Mouse (Mus musculus) monocyte, adult 5-6 weeks (primary cell): ENCODE measurements around the gene Csnk2a2. TPM values are rescaled to one million over a fixed set of nuclear protein-coding genes. Genes with fewer than 3 reads are reported as not detected.
A peak's percentile ranks its signal among the peaks of the same experiment; 100 is the strongest.

ENCODE experiments used
- ATAC-seq: fragments of 153-309, 156-312 bp; replicated peaks from 2 replicates; pipeline ENCODE4 v1.8.0; 2017; ENCODE audit warnings: mild to moderate bottlenecking; ENCODE audit not compliant: low TSS enrichment, insufficient number of reproducible peaks, severe bottlenecking, poor library complexity, low FRiP score
- total RNA-seq: library from RNA; stranded (forward); fragments of 200-1000, 200-491, 200-594 nt; gene quantifications from 3 replicates; pipeline ENCODE4 v1.2.3, GENCODE M21; 2017

The Csnk2a2 gene
- total RNA-seq, 1 experiment from 2014 or later: 16.8 TPM

GRCm38 (mm10) chr8:95432471-95432870, 57.4 kb downstream of the Csnk2a2 start:
- no peak for ATAC-seq

DNA sequence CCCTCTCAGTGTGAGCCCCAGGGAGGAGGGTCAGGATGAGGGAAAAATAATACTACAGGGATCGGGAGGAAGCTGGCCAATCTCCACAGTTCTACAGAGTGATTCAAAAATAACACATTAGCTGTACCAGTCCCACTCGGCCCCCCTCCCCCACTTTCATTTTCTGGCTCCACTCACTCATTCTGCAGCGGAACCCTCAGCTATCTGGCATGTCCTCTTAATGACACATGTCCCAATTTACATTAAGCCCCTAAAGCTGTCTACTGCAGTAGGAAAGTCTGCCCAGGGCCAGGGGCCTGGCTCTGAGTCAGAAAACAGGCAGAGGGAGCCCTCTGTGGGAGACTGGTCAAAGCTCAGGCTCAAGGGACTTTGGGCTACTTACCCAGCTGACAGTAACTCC, 59.9 kb downstream of the Csnk2a2 start:
- no peak for ATAC-seq

DNA sequence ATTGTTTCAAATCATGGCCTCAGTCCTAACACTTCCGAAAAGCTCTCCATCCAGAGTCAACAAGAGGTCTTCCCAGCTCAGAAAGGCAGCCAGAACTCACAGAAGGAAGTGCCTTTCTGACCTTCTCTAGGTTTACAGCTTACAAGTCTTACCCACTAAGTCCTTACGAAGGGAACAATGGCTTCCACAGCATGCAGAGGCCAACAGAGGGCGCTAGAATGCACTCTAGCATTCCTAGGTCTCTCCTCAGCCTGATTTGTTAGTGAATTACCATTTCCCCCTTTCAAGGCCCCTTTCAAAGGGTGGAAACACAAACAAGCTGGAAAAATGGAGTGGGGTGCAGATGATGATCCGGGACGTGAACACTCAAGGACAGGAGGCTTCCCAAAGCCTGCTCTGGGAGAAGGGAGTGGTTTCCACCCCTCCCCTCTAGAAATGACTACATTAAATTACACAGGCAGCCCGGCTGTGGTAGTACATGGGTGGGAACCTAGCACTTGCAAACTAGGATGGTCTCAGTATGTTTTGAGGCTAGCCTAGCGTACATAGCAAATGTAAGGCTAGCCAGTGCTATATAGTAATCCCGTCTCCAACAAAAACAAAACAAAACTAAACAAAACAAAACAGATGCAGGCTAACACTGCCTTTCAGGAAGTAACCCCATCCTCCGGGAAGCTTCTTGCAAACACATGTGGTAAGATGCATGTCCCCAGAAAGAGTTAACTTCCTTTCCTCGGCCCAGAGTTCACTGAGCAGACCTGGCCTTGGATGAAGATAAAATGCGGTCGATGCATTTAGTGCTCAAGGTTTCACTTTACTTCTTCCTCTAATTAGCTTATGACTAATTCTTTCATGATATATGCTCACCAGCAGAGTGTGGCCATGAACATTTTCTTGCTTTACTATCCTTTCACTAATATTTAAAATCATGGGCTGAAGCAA, 62.0 kb downstream of the Csnk2a2 start:
- peak; percentile 73 for ATAC-seq

DNA sequence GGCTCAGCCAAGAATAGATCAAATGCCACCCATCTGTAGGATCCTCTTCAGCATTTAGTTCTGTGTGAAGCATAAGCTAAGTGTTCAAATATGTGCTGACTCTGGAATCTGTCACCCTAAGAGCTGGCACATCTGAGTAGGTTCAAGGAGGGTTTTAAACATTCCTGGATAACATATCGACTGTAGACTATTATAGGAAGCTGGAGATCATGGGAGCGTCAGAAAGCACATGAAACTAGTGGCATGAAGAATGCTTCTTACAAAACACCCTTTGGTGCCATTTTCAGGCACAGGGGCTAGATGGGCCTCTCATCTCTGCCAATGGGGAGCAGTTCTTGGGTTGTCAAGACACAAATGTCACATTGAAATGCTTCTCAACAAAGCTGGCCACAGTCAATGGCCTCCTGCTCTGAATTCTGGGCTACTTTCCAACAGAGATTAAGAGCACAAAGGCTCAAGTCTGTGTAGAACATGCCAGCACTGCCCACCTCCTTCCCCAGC, 63.0 kb downstream of the Csnk2a2 start:
- ATAC-seq: no peak

- ATAC-seq: no peak
Measured at GRCm38 (mm10) chr8:95424682-95425081, 65.2 kb downstream of the Csnk2a2 start.

- no peak for ATAC-seq
Measured at GRCm38 (mm10) chr8:95422193-95422810, 67.5 kb downstream of the Csnk2a2 start.

DNA sequence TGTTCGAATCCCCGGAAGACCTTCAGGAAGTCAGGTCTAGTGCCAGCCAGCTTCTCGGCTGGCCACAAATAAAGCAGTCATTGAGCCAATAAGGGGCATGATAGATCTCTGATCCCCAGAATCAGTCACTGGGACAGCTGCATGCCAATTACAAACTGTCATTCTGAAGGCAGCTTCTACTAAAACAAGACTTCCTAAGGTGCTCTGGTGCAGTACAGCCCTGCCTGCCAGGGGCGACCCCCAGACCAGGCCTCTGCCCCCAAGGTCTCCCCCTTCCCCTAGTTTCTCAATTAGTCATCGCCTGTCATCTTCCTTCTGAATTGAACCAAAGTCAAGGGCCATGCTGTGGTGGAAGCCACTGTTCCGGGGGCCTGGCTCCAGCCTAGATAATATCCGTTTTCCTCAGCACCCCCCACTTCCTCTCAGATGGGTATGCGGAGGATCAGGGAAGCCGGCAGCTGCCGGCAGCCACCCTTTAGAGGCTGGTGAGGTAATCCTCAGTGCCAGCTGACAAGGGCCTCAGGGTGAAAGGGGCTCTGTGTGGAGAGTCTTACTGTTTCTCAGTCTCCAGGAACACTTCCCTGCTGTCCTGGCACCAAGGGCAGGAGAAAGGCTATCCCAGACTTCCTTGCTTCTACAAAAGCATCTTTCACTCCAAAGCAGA, 78.4 kb downstream of the Csnk2a2 start:
- no peak for ATAC-seq

DNA sequence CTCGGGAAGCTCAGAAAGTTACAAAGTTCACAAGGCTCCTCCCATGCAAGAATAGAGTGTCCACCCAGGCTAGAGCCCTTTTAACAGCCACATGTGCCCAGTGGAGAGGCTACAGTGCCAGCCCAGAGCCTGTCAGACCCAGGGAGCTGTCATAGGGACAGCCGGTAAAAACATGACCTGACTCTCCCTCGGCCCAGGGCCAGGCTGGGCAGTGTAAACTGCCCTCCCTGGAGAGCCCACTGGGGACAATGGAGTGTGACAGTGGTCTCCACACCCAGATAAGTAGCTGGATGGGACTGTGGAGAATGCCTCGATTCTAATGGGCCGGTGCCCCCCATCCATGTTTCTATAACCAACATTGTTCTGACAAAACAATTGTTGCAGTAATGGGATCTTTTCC, 80.3 kb downstream of the Csnk2a2 start:
- no peak for ATAC-seq

DNA sequence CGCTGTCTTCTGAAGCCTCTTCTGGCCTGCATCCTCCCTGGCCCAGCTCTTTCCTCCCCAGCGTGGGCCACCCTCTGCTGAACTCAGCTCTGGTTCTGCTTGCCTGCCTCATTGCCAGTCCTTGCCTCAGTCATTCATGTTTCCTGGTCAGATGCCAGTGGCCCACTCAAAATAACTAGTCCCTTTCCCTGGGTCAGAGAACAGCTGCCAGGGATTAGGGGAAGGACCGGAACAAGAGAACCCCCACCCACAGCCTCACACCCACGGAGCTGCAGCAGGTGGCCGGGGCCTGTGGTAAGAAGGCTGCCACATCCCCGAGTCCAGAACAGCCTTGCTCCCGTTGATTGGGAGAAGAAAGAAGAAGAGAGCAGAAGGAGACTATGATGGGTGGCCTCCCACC, 88.7 kb downstream of the Csnk2a2 start:
- no peak for ATAC-seq

GRCm38 (mm10) chr8:95399131-95399530, 90.7 kb downstream of the Csnk2a2 start:
- ATAC-seq: 0 out of 2 replicates have a peak, but pooled peaks have one; percentile 23

DNA sequence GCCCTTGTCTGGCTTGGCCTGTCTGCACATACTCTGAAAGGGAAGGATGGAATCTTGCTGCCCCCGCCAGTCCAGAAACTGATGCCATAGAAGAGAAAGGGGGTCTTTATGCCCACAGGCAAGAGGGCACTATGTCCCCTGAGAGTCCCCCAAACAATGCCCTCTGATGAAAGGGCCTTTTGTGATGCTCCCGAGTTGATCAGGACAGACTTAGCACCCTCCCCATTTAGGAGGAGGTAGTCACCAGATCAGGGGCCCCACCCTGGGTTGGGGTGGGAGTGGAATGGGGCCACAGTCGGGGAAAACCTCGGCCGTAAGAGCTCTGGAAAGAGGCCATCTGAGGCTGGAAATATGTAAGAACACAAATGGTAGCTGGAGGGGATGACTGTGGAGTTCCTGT, 92.6 kb downstream of the Csnk2a2 start:
- ATAC-seq: no peak

GRCm38 (mm10) chr8:95396752-95397151, 93.1 kb downstream of the Csnk2a2 start:
- ATAC-seq: no peak

Other genes starting within 250 kb of the Csnk2a2 start
- 0.11 TPM in 1 of 3 replicates, not detected in the others for gene Cngb1, start 183.5 kb downstream of the Csnk2a2 start, total RNA-seq
- gene Tepp, start 179.5 kb downstream of the Csnk2a2 start, total RNA-seq: 2.5 TPM in 1 of 3 replicates, not detected in the others
- gene Zfp319, start 158.1 kb downstream of the Csnk2a2 start, total RNA-seq: 3.3 to 4.7 TPM (median 4.3 TPM) in 3 replicates
- gene Usb1, start 157.8 kb downstream of the Csnk2a2 start, total RNA-seq: 19.0 to 30.5 TPM (median 26.8 TPM) in 3 replicates
- gene Mmp15, start 137.8 kb downstream of the Csnk2a2 start, total RNA-seq: not detected in 3 replicates
- 27.0 to 52.7 TPM (median 36.3 TPM) in 3 replicates for gene Cfap20, start 55.2 kb downstream of the Csnk2a2 start, total RNA-seq
- not detected in 3 replicates for gene Ccdc113, start 44.0 kb upstream of the Csnk2a2 start, total RNA-seq
- not detected in 3 replicates for gene Prss54, start 86.3 kb upstream of the Csnk2a2 start, total RNA-seq
- gene Gins3, start 143.4 kb upstream of the Csnk2a2 start, total RNA-seq: 9.5 to 14.5 TPM (median 10.2 TPM) in 3 replicates
- gene Ndrg4, start 186.9 kb upstream of the Csnk2a2 start, total RNA-seq: not detected in 3 replicates
- gene Setd6, start 225.8 kb upstream of the Csnk2a2 start, total RNA-seq: 28.0 to 35.7 TPM (median 28.3 TPM) in 3 replicates